Mouse (Mus musculus): ENCODE results near the gene Lgalsl.

GRCm38 (mm10) chr11:20831600-20832137, 813 bp upstream of the Lgalsl start:
- TF ChIP-seq CTCF (IDR thresholded peaks at IDR 0.05; ENCODE audit: low read depth), result no peak
- no peak for TF ChIP-seq EP300 (IDR thresholded peaks at IDR 0.05; ENCODE audit: low read depth)

Measured in liver, postnatal 0 days (tissue).